Mouse (Mus musculus): ENCODE results near the gene Rnase9. TPM values are rescaled to one million over a fixed set of nuclear protein-coding genes. Genes with fewer than 3 reads are reported as not detected.

Gene Rnase9
- polyA plus RNA-seq, 1 experiment from 2014 or later = not detected

DNA sequence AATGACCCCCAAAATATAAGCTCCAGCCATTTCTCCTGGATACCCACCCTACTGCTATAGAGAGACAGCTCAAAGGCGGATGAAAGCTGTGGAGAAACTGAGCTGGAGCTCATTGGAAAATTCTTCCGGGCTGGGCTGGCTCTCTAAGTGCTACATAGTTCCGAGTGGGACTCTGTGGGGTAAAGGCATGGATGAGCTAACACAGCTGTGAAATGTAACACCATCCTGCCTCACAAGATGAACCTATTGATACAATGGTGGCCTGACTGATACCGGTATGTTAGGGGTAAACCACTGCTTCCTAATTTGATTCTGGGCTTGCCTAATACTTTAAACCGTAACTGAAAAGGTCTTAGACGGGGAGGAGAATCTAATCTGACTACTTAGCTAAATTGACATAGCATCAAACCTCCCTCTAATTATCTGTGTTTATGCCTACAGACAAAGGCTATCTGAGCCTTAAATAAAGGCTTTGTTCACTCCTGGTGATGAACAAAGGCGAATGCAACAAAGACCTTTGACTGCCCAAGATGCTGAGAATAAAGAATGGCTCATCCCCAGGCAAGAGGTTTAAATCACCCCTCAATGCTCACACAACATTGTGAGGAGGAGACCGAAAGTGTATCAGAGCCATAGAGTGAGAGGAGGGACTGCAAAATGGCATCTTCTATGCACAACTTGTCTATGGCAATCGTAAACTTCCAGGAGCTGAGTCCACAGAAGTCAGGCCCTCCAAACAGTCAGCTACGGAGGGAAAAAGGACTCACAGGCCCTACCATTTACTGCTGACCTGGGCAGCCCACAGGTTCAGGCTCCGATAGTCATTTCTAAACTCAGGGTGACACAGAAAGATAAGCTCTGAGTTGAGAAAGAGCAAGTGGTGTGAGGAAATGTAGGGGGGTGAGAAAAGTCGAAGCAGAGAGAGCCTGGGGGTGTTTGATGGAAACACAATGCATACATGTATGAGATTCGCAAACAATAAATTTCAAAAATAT is 12.9 kb upstream of the Rnase9 start:
- Histone ChIP-seq H3K27ac (ENCODE audit: low read length) (no peak overlapping the region), H3K4me2 (ENCODE audit: low read depth, low read length) (no peak overlapping the region), H3K9ac (ENCODE audit: low read length) (no peak overlapping the region), H3K9me3 (replicated peaks; ENCODE audit: control insufficient read depth, low read length) (no peaks in the 10 kb centered on the region), H3K4me3 (replicated peaks; ENCODE audit: low read length) (no peak overlapping the region), H3K27me3 (ENCODE audit: control insufficient read depth, insufficient read depth, low read length) (no peaks in the 10 kb centered on the region), H3K36me3 (ENCODE audit: control insufficient read depth, insufficient read depth, low read length) (no peaks in the 10 kb centered on the region), H3K4me1 (ENCODE audit: control insufficient read depth, insufficient read depth, low read length) (0 out of 2 replicates have a peak, but pooled peaks cover 4% of the 10 kb centered on the region)
- ATAC-seq (ENCODE audit: insufficient read depth, low FRiP score) = no peak
- 70% methylated on average over 13 of the region's 13 CpGs for WGBS

DNA sequence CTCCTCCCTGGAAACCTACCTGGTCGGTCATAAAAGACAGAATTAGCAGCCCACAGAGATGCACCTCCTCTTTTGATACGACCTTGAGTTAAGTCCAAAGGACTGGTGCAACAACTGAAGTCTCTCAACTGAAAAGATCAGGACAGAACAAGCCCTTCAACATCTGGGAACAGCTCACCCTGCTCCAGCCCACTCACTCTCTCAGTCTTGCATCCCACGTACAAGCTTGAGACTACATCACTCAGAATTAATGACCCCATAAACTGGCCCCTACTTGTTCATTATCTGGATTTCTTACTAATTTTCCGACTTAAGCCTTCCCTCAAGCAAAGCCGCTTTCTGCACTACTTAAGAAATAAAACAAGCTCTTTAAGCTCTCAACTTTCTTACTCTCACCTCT is 11.5 kb upstream of the Rnase9 start:
- Histone ChIP-seq H3K4me3 (replicated peaks; ENCODE audit: low read length) (no peak overlapping the region), H3K36me3 (ENCODE audit: control insufficient read depth, insufficient read depth, low read length) (no peaks in the 10 kb centered on the region), H3K9ac (ENCODE audit: low read length) (no peak overlapping the region), H3K4me2 (ENCODE audit: low read depth, low read length) (no peak overlapping the region), H3K27me3 (ENCODE audit: control insufficient read depth, insufficient read depth, low read length) (no peaks in the 10 kb centered on the region), H3K4me1 (ENCODE audit: control insufficient read depth, insufficient read depth, low read length) (0 out of 2 replicates have a peak, but pooled peaks cover 4% of the 10 kb centered on the region), H3K27ac (ENCODE audit: low read length) (no peak overlapping the region), H3K9me3 (replicated peaks; ENCODE audit: control insufficient read depth, low read length) (no peaks in the 10 kb centered on the region)
- no peak for ATAC-seq (ENCODE audit: insufficient read depth, low FRiP score)
- 71% methylated on average over 5 of the region's 5 CpGs for WGBS

DNA sequence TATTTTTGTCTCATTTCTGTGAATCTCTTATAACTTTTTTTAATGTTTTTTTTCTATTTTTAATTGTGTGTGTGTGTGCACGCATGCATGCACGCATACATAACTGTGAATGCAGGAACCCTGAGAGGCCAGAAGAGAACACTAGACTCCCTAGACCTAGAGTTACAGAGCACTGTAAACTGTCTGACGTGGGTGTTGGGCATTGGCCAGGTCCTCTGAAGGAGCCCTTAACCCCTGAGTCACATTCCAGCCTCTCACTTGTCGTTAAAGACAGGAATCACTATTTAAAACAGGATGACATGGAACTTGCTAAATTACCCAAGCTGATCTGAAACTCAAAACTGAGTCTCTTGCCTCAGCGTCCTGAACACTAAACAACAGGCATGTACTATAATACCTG is 10.3 kb upstream of the Rnase9 start:
- Histone ChIP-seq H3K36me3 (ENCODE audit: control insufficient read depth, insufficient read depth, low read length) (no peaks in the 10 kb centered on the region), H3K9ac (ENCODE audit: low read length) (no peak overlapping the region), H3K4me3 (replicated peaks; ENCODE audit: low read length) (no peak overlapping the region), H3K27ac (ENCODE audit: low read length) (no peak overlapping the region), H3K4me1 (ENCODE audit: control insufficient read depth, insufficient read depth, low read length) (0 out of 2 replicates have a peak, but pooled peaks cover 4% of the 10 kb centered on the region), H3K9me3 (replicated peaks; ENCODE audit: control insufficient read depth, low read length) (no peaks in the 10 kb centered on the region), H3K4me2 (ENCODE audit: low read depth, low read length) (no peak overlapping the region), H3K27me3 (ENCODE audit: control insufficient read depth, insufficient read depth, low read length) (no peaks in the 10 kb centered on the region)
- 57% methylated on average over 5 of the region's 5 CpGs for WGBS
- ATAC-seq (ENCODE audit: insufficient read depth, low FRiP score) = no peak

DNA sequence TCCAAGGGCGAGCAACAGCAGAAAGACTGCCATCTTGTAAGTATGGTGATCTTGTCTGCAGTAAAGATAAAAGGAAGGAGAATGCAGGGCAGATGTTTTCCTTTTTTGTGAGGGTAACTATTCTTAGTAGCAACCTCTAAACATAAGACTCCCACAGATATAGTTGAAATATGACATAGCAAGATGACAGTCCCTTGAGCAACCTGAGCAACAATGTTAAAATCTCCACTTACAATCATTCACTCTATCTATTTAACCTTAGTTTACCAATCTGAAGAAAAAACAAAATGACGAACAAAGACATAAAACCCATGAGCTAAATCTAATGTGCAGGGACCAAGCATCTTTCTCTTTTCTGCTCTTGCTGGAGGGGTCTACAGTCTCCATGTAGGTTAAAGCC is 8.4 kb upstream of the Rnase9 start, which contains the start of gene Rnase11:
Gene Rnase11 (minus strand): TSS at position 101 of the 400 bp plus-strand sequence.
- 0 out of 2 replicates have a peak, but pooled peaks cover 4% of the 10 kb centered on the region for H3K4me1 ChIP-seq (ENCODE audit: control insufficient read depth, insufficient read depth, low read length)
- H3K27ac ChIP-seq (ENCODE audit: low read length) = no peak within 1 kb of the TSS
- no peak within 1 kb of the TSS for H3K4me3 ChIP-seq (replicated peaks; ENCODE audit: low read length)
- H3K36me3 ChIP-seq (ENCODE audit: control insufficient read depth, insufficient read depth, low read length) = no peaks in the 10 kb centered on the region
- 86% methylated on average over 2 of the region's 2 CpGs for WGBS
- no peak within 1 kb of the TSS for H3K4me2 ChIP-seq (ENCODE audit: low read depth, low read length)
- ATAC-seq (ENCODE audit: insufficient read depth, low FRiP score) = no peak
- H3K27me3 ChIP-seq (ENCODE audit: control insufficient read depth, insufficient read depth, low read length) = no peaks in the 10 kb centered on the region
- no peak within 1 kb of the TSS for H3K9ac ChIP-seq (ENCODE audit: low read length)
- H3K9me3 ChIP-seq (replicated peaks; ENCODE audit: control insufficient read depth, low read length) = no peaks in the 10 kb centered on the region

DNA sequence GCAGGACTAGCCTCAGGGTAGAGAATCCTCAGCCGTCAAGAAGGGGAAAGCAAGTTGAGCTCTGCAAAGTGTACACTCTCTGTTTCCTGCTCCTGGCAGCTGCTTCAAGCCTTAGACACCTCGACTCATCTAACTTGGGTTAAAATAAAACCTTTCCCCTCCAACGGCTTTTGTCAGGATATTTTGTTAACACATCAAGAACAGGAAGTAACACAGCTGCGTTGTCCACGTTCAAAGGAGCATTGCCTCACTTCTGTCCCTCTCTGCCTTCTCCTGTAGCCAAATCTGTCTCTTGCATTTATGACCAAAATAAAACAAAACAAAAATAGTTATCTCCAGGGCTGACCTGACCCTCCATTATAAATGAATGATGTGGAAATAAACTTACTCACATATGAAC is 6.2 kb upstream of the Rnase9 start:
- H3K27me3 ChIP-seq (ENCODE audit: control insufficient read depth, insufficient read depth, low read length) = no peaks in the 10 kb centered on the region
- no peaks in the 10 kb centered on the region for H3K36me3 ChIP-seq (ENCODE audit: control insufficient read depth, insufficient read depth, low read length)
- no peak overlapping the region for H3K4me2 ChIP-seq (ENCODE audit: low read depth, low read length)
- H3K9me3 ChIP-seq (replicated peaks; ENCODE audit: control insufficient read depth, low read length) = no peaks in the 10 kb centered on the region
- H3K27ac ChIP-seq (ENCODE audit: low read length) = no peak overlapping the region
- no peak overlapping the region for H3K4me3 ChIP-seq (replicated peaks; ENCODE audit: low read length)
- no peaks in the 10 kb centered on the region for H3K4me1 ChIP-seq (ENCODE audit: control insufficient read depth, insufficient read depth, low read length)
- 15% methylated on average over 5 of the region's 5 CpGs for WGBS
- H3K9ac ChIP-seq (ENCODE audit: low read length) = no peak overlapping the region
- no peak for ATAC-seq (ENCODE audit: insufficient read depth, low FRiP score)

DNA sequence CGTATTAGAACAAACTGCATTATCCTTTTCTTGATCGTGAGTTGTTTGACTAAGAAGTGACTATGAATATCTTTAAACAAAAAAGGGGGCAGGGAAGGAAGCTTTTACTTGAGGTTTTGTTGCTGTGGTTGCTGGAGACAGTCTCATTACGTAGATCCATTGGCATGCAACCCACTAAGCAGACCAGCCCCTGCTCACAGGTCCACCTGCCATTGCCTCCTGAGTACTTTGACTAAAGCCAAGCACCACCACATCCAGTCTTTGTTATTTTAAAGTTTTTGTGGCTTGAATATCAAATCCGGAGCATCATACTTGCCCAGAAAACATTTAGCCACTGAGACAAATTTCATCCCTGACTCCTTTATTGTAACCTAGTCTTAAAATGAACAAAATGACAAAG is 5.5 kb downstream of the Rnase9 start:
- H3K9ac ChIP-seq (ENCODE audit: low read length) = no peak overlapping the region
- H3K27ac ChIP-seq (ENCODE audit: low read length) = no peak overlapping the region
- H3K36me3 ChIP-seq (ENCODE audit: control insufficient read depth, insufficient read depth, low read length) = no peaks in the 10 kb centered on the region
- 82% methylated on average over 4 of the region's 4 CpGs for WGBS
- no peak overlapping the region for H3K4me2 ChIP-seq (ENCODE audit: low read depth, low read length)
- H3K4me1 ChIP-seq (ENCODE audit: control insufficient read depth, insufficient read depth, low read length) = no peaks in the 10 kb centered on the region
- no peaks in the 10 kb centered on the region for H3K9me3 ChIP-seq (replicated peaks; ENCODE audit: control insufficient read depth, low read length)
- H3K4me3 ChIP-seq (replicated peaks; ENCODE audit: low read length) = no peak overlapping the region
- no peak for ATAC-seq (ENCODE audit: insufficient read depth, low FRiP score)
- no peaks in the 10 kb centered on the region for H3K27me3 ChIP-seq (ENCODE audit: control insufficient read depth, insufficient read depth, low read length)

DNA sequence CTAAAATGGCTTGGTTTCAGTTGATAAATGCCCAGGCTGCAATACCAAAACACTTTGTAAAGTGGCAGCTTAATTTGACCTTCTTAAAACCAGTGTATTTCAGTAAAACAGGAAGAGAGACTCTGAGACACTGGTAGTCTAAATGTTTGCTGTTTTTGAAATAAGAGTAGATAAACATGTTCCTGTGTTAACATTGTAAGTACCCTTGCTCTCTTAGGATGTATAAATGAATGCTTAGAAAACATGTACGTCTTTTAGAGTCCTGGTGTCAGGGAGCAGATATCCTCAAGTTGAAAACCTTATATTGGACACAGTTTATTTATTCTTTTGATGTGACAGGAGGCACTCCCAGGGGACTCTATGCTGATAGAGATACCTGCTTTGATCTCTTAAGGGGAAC is 6.5 kb downstream of the Rnase9 start:
- WGBS = 56% methylated on average over 1 of the region's 1 CpGs
- H3K27ac ChIP-seq (ENCODE audit: low read length) = no peak overlapping the region

DNA sequence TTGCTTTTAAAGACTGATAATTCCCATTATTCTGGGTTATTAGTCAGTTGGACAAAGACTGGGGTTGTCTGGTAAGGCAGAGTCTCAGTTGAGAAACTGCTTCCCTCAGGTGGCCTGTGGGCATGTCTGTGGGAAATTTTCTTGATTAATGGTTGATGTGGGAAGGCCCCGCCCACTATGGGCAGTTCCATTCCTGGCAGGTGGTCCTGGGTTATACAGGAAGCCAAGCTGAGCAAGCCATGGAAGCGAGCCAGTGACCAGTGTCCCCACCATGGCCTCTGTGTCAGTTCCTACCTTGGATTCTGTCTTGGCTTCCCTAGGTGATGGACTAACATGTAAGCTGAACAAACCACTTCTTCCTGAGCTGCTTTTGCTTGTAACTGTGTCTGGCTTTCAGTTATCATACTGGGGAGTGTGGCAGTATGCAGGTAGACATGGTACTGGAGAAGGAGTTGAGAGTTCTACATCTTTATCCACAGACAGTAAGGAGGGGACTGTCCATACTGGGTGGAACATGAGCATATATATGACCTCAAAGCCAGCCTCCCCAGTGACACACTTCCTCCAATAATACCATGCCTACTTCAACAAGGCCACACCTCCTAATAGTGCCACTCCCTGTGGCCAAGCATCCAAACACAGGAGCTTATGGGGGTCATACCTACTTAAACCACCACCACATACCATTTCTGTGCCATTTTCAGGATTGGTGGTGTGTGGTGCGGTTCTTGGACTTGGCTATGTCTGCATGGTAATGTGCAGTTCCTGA is 14.1 kb downstream of the Rnase9 start:
- Histone ChIP-seq H3K9ac (ENCODE audit: low read length) (no peak overlapping the region), H3K36me3 (ENCODE audit: control insufficient read depth, insufficient read depth, low read length) (no peaks in the 10 kb centered on the region), H3K27me3 (ENCODE audit: control insufficient read depth, insufficient read depth, low read length) (no peaks in the 10 kb centered on the region), H3K4me2 (ENCODE audit: low read depth, low read length) (no peak overlapping the region), H3K9me3 (replicated peaks; ENCODE audit: control insufficient read depth, low read length) (no peaks in the 10 kb centered on the region), H3K4me1 (ENCODE audit: control insufficient read depth, insufficient read depth, low read length) (no peaks in the 10 kb centered on the region), H3K27ac (ENCODE audit: low read length) (no peak overlapping the region), H3K4me3 (replicated peaks; ENCODE audit: low read length) (no peak overlapping the region)
- WGBS = 55% methylated on average over 3 of the region's 3 CpGs
- ATAC-seq (ENCODE audit: insufficient read depth, low FRiP score) = no peak

More for the DNA sequence above, 6.5 kb downstream of the Rnase9 start:
- no peaks in the 10 kb centered on the region for H3K4me1 ChIP-seq (ENCODE audit: control insufficient read depth, insufficient read depth, low read length)
- no peak overlapping the region for H3K4me2 ChIP-seq (ENCODE audit: low read depth, low read length)
- H3K4me3 ChIP-seq (replicated peaks; ENCODE audit: low read length) = no peak overlapping the region
- no peaks in the 10 kb centered on the region for H3K9me3 ChIP-seq (replicated peaks; ENCODE audit: control insufficient read depth, low read length)
- H3K36me3 ChIP-seq (ENCODE audit: control insufficient read depth, insufficient read depth, low read length) = no peaks in the 10 kb centered on the region
- no peak overlapping the region for H3K9ac ChIP-seq (ENCODE audit: low read length)
- no peaks in the 10 kb centered on the region for H3K27me3 ChIP-seq (ENCODE audit: control insufficient read depth, insufficient read depth, low read length)
- no peak for ATAC-seq (ENCODE audit: insufficient read depth, low FRiP score)

Data from stomach, embryonic 16.5 days (tissue).